Mouse (Mus musculus): ENCODE results near the gene Sipa1l1.
A peak's percentile ranks its signal among the peaks of the same experiment; 100 is the strongest.

Gene Sipa1l1

DNA sequence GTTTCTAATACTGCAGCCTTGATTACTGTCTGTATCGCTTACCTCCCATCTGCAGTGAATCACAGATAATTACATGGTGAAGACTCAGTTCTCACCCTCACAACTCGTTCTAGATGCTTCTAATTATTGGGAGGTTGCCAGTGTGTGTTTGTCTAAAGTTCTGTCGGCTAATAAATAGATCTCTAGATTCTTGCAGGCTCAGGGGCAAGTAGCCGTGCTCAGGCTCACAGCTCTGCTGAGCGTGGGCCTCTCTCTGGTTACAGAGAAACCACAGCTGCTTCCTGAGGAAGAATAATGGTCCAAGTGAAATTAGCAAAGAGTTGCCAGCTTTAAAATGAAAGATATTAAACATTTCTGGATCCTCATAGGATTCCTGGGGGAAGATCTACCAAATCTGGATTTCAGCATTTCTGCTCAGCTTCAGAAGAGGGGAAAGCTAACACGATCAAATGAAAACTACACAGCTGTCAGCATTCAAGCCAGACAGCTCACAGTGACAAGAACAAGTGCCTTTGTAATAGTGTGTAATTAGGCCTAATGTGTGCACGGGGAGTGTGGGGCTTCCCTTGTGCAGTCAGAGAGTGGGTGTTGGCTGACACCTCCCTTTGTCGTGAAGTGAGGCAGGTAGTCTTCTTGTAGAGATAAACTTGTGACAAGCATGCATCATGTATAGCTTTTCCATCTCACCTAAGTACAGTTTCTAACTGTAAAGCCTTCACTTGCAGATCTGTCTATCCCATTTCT, 225.2 kb downstream of the Sipa1l1 start:
- peak; percentile 8 for DNase-seq

DNA sequence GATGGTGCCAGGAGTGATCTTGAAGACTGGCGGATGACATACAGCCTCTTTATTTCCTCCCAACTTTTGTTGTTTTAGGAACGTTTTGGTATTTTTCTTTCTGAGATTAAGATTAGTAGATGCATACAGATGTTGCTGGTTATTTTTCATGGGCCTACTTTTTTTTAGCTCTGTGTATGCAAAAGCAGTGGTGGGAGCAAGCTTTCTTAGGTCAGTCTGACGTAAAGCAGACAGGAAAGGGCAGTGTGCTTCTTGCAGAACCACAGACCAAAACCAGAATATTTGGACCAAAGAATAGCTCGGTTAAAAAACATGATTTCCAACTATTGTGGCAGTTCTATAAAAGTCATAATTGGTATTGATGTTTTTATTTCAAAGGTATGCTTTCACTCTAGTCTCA, 226.1 kb downstream of the Sipa1l1 start:
- DNase-seq = no peak

DNA sequence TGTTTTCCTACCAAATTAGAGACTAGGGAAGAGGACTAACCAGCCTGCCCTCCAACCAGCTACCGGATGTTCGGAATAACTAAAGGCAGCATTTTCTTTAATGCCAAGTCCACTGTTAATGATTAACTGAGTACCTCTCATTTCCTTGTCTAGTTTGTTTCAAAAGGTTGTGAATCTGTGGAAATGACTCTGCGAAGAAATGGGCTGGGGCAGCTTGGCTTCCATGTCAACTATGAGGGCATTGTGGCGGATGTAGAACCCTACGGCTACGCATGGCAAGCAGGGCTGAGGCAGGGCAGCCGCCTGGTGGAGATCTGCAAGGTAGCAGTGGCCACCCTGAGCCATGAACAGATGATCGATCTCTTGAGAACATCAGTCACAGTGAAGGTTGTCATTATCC, 228.1 kb downstream of the Sipa1l1 start:
- no peak for DNase-seq

DNA sequence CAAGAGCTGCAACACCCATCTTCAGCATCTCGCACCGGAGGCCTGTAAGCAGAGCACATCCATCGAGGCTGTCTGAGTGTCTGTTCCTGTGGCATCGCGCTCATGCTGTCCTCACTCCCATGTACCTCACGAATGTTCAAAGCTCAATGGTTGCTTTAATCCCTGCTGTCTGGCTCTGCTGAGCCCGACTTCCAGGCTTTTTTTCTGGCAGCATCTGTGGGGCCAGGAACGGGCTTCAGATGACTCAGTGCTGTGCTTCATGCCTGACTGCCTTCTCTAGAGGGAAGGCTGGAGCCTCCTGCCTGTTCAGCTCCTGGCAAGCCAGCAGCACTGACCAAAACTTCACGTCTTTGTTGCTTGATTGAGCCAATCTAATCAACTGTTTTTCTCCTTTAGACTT, 228.6 kb downstream of the Sipa1l1 start:
- no peak for DNase-seq

DNA sequence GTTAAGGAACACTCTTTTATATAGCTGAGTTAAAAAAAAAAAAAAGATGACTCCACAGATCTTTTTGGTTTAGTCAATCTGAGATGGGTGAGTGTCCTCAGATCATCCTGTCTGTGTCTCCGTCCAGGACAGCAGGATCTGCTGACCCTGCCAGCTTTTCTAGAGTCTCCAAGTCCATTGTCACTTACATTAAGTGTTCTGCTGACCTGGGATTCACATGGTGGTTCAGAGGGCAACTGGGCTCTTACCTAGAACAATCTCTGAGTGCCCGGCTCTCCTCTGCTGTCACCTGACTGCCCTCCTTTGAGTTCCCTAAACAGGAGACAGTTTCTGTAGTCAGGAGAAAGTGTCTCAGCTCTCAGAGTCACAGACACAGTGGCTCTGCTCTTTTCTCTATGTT, 229.8 kb downstream of the Sipa1l1 start:
- no peak for DNase-seq

DNA sequence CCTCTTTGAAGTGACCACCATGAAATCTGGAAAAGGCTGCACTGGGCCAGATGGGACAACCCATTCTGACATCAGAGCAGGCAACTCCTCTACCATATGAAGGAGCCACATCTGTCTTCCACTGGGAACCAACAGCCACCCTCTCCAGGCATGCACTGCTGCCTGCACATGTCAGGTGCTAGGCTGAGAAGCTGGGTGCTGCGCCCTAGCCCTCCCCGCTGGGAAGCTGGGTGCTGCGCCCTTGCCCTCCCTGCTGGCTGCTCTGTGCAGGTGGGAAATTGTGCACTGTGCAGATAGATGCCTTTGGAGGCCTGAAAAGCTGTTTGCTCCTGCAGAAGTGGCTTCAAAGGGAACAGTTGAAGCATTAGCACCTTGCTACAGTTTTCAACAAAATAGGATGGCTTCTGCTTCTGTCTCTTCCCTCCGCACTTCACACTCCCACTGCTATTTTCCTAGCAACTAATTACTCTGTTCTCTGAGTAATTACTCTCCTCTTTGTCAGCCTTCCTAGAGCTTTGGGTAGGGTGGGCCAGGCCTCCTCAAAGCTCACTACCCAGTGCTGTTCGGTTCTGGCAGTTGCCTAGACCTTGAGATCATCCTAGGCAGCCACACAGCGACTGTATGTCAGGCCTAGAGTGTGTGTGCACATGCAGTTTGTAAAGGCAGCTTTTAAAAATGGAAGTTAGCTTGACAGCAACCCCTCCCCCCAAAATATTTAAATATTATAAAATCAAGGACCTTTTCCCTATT, 231.0 kb downstream of the Sipa1l1 start:
- peak; percentile 10 for DNase-seq

DNA sequence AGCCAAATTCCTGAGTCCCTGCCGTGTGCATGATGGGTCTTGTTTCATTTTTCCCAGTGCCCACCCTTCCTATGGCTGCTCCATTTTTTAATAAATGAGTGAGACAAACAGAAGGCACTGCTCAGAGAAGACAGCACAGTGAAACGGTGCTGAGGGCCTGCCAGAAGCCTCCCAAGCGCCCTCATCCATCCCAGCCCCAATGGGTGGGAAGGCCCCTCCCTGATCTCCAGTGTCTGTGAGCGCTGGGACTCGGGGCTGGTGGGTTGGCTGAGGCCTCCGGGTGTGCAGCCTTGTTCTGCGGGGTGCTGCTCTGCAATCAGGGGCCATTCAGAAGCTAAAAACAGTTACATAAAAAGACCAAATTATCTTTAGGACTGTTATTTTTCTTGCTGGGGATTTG, 231.7 kb downstream of the Sipa1l1 start:
- no peak for DNase-seq

DNA sequence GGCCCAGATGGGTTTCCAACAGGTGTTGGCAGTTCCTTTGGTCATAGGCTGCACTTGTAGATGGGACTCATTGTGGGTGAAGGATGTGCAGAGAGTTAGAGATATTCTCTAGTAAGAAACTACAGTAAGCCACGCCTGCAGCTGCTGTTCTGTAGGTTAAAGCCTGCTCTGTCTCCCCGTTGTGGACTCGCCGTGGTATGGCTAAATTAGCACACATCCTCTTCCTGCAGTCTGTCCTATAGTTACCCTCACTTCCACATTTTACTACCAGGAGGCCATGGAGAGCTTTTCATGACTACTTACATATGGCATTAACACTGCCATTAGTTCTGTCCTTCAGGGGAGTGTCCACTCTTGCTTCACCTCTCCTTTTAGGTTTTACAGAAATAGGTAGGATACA, 232.3 kb downstream of the Sipa1l1 start:
- no peak for DNase-seq

DNA sequence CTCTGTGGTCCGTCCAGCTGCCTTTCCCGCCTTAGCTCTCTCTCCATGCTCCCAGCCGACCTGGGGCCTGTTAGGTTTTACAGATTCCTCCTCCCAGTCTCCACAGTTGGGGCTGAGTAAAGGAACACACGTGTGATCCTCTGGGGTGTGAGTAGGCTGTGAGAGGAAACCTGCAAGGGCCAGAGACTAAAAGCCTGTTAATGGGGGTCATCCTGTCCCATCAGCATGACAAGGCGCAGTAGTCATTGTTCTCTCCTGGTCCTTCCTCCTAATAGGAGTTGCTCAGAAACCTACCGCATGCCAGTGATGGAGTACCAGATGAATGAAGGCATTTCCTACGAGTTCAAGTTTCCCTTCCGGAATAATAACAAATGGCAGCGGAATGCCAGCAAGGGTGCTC, 233.5 kb downstream of the Sipa1l1 start:
- DNase-seq = no peak

DNA sequence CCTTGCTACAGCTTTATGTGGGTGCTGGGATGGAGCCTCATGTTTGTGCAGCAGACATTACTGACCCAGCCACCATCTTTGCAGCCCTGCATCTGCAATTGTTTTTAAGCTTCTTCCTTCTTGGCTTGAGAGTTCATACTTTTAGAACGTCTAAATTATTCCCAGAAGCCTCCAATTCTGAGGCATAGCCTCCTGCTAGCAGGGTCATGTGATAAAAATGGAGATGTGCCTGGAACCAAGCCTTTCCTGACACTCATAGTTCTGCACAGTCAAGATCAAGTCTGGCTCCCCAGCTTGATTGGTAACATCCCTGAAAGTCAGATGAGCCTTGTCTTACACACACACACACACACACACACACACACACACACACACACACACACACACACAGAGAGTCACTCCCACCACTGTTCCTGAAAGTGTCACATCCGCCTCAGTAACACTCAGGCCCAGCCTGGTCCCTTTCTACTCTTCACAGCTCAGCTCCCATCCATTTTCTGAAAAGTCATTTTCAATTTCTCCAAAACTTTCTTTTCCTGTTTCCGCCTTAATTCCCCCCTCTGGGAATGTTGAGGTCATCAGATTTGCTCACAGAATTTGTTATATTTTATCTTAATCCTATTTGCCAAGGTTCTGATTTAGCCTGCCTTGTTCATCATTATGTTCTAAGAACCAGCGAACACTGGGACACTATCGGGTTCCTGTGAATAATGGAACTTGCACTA, 238.6 kb downstream of the Sipa1l1 start:
- no peak for DNase-seq

DNA sequence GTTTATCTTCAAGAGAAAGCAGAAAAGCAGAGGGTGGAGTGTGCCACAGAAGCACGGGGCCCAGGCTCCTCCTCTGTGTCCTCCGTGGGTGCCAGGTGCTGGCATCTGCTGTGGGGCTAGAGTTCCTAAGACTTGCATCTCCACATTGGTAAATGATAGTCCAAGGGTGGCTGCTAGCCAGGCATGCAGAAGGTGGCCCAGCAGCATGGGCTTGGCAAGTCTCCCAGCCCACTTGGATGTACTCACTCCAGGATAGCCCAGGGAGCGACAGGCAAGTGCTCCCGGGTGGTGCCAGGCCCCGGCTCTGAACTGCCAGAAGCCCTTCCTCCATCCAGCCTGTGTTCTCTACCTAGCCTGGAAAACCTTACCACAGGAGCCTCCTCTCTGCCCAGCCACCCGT, 239.4 kb downstream of the Sipa1l1 start:
- no peak for DNase-seq

DNA sequence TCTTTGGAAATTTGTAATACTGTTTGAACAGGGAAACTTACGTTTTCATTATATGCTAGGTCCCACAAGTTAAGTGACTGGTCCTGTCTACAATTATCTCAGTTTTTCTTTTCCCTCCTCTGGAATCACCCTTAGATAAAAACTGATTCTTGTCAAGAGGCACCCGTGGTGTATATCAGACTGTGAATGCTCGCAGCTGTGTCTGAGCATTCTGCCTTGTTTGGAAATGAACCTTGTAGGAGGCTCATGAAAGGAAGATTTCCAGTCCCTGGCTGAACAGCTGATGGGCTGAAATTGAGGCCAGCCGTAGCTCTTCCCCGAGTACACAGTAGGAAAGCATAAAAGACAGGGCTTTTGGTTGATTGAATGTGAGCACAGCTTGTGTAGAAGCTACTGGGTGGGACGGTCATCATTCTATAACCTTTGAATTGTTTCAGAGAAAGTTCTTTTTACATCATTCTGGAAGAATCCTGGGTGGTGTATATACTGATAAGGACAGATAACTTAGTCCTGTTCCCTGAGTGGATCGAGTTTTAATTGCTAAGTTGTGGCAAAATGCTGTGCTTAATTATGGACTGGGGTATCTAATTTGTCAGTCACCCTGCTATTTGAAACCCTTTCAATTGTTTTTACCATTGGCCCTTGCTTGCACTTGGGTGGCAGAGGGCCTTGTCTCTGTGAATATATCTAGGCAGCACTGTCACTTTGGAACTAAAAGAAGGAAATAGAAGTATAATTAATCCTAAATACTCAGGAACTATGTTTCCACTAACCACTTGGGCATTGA, 240.8 kb downstream of the Sipa1l1 start:
- DNase-seq = no peak

DNA sequence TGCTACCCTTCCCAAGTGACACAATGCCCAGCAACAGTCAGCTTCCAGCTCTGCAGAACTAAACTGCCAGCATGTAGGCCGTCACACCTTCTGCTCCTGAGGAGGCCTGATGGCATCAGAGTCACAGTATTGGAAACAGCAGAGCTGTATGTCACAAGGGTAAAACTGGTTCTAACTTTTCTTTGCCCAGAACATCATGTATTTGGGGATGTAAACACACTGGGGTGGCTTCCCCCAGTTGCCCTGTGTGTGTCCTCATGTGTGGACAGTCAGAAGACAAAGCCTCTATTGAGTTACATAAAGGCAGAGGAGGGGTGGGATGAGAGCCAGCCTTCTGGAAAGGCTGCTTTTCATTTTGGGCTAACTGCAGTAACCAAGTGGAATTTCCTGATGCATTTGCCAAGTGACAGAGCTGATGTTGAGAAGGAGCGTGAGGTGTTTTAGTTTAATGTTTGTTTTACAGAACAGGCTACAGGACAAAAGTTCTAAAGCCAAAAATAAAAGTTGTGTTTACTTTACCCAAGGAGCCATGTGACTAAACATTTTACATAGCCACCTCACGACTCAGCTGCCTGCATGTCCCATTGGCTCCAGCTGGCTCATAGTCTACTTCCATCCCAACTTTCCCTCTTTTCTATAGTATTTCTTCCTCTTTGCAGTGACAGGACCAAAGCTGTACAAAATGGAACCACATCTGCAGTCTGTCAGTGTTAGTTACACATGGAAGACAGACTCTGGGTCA, 243.3 kb downstream of the Sipa1l1 start:
- no peak for DNase-seq

DNA sequence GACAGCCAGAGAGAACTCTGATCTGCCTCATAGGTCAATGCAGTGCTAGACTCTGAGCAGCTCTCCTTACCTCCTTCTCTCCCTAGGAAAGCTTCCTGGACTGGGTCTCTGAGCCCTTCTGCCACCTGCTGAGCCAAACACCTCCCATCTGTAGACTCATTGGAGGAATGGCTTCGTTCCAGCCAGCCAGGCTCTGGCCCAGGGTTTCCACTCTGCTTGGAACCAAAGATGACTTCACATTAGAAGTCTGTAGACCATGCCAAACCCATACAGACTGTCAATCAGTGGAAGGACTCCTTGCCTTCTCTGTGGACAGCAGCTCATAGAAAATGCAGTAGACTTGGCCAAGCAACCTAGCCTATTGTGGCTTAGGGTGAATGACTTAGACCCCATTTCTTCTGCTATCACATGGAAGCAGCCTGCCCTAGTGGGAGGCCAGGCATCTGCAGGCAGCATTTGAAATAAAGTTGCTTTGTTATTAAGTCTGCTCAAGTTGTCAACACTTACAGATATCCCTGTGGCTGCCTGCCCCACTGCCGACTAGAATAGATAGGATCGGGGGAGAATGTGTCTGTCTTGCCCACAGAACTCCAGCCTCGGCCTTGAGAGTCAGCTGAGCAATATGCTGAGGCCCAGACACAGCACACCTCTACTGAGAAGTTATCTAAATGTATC, 246.7 kb downstream of the Sipa1l1 start:
- no peak for DNase-seq

DNA sequence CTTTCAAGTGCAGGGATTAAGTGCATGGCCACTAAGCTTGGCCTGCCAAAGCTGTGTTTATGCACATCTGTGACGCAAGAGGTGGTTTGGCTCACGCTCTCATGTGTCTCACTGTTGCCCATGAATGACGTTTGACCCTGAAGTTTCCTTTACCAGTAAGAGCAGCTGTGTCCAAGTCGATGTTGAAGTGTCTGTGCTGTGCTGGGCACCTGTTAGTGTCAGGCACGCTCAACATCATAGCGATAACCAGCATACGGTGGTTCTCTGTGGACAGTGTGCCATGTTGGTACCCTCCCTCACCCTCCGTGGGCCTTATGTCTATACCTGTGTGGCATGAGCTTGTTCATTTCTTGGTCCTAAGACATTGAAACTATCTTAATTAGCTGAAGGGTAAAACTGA, 249.9 kb downstream of the Sipa1l1 start:
- no peak for DNase-seq

DNA sequence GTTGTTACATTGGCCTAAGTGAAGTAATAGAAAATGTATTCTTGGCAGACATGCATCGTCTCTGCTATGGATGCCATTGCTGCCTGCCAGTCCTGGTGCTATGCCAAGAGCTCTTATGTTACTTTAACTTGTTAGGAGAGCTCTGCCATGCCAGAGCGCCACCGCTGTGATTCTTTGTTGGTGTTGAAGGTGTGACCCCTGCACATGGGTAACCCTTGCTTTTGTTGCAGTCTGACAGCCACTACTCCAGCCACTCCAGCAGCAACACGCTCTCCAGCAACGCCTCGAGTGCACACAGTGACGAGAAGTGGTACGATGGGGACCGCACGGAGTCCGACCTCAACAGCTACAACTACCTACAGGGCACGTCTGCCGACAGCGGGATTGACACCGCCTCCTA, 255.7 kb downstream of the Sipa1l1 start:
- no peak for DNase-seq

DNA sequence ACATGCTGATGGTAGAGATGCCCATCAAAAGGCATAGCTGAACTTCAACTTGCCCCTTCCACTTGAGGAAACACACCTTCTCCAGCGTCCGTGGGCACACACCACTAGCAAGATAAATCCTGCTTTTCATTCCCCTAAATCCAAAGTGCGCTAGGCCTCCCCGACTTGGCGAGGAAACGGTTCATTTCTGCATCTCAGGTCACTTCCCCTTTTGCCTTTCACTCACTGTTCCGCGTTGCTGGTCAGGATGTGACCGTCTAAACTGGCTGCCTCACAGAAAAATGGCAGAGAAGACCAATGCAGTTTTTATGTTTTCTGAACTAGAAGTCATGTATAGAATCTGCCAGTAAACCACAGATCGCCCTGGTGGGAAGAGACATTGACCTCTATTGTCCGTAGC, 256.7 kb downstream of the Sipa1l1 start:
- no peak for DNase-seq

DNA sequence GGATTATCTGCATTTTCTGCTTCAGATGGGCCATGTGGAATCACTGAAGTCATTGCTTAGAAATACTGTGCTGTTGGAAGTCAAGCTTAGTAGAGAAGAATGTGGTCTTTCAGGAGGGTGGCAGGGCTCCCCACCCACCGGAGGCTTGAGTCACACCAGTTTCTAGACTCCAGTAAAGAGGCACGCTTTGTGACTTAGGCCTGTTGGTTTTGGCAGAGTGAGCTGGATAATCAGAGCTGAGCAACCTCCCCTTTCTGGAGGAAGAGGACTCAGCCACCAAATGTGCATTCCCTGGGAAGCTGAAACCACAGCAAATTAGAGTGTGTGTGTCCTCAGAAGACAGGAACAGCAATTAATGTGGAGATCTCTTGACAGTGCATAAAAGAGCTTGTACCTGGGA, 258.3 kb downstream of the Sipa1l1 start:
- no peak for DNase-seq

DNA sequence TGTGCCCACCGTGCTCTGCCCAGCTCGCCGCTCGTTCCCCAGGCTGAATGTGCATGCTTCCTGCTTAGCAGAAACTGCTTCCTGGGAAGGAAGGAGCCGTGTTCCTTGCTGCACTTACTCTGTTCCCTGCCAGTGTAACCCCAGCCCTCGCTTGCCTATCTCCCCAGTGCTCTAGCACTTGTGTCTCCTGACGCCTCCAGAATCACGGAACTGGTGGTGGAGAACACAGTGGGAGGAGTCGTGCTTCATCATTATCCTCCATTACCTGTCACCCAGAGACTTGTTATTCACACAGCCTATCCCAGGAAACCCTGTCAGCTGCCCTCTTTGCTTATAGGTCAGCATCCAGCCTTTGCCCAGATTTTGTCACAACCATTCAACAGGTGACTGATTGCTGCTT, 259.3 kb downstream of the Sipa1l1 start:
- DNase-seq = no peak

DNA sequence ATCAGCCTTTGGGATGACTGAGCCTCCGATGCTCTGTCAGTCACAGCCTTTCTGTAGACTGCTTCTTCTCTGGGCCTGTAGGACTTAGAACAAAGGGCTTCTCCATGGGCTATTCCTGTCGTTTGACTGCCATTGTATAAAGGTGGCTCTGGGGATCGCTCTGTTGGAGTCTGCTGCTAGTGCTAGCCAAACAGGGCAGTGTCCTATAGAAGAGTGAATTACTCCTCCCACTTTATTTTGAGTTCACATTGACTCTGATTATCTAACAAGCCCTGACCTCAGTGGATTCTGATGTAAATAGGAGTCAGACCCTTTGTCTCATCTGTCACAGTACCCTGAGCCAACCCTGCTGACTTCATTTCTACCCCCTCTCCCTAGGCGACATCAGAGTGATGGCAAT, 264.2 kb downstream of the Sipa1l1 start:
- DNase-seq = no peak

DNA sequence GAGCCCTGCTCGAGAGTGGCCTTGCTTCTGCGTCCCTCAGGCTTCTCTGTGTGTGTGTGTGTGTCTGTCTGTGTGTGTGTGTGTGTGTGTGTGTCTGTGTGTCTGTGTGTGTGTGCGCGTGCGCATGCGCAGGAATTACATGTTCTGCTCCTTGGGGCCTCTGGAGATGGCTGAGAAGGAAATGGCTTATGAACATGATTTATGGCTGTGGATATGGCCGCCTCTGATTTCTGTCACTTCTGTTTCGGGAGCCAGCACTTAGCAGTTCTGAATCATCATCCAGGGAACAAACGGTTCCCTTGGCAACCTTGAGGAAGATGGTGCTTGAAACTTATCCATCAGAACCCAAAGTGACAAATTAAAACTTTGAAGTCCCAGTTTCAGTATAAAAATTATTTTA, 265.5 kb downstream of the Sipa1l1 start:
- DNase-seq = no peak

DNA sequence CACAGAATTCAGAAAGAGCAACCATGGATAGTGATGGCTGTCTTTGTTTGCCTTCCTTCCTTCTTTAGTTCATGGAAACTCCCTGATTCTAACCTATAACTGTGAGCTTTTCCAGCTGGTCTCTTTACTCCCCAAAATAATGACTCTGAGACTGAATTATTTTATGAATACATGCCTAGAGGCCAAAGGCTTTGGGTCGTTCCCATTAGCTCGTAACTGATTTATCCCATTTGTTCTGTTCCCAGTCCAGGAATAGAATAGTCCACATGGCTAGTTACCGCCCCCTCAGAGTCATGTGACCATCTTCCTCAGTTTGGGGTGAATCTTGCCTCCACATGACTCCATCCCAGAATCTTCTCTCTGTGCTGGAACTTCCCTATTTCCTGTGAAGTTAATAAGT, 272.4 kb downstream of the Sipa1l1 start:
- no peak for DNase-seq
